Mouse (Mus musculus) testis, postnatal 10 days (tissue): Measurements from ENCODE around the gene Aktip.

Source experiments
- DNase-seq: peaks from one replicate; pipeline ENCODE4 v3.0.0; 2021; ENCODE audit warnings: low spot score

Aktip gene

GRCm38 (mm10) chr8:91190816-91191340, 8.9 kb downstream of the Aktip start:
- peak; percentile 78 for DNase-seq

- DNase-seq, result peak; percentile 23
Observed at GRCm38 (mm10) chr8:91188152-91188551, 11.6 kb downstream of the Aktip start.

- no peak for DNase-seq
Observed at GRCm38 (mm10) chr8:91186372-91186771, 13.4 kb downstream of the Aktip start.

GRCm38 (mm10) chr8:91177708-91178107, 22.1 kb downstream of the Aktip start:
- DNase-seq, result no peak

- no peak for DNase-seq
Observed at GRCm38 (mm10) chr8:91176176-91176575, 23.6 kb downstream of the Aktip start.

- DNase-seq, result no peak
Observed at GRCm38 (mm10) chr8:91171605-91172004, 28.2 kb downstream of the Aktip start.

GRCm38 (mm10) chr8:91170914-91171313, 28.9 kb downstream of the Aktip start:
- no peak for DNase-seq

GRCm38 (mm10) chr8:91170152-91170551, 29.6 kb downstream of the Aktip start:
- DNase-seq, result no peak

- no peak for DNase-seq
Observed at GRCm38 (mm10) chr8:91159959-91160800, 39.6 kb downstream of the Aktip start.

- DNase-seq, result no peak
Observed at GRCm38 (mm10) chr8:91158617-91159016, 41.2 kb downstream of the Aktip start.

- DNase-seq, result peak; percentile 67
Observed at GRCm38 (mm10) chr8:91154564-91154963, 45.2 kb downstream of the Aktip start.

- no peak for DNase-seq
Observed at GRCm38 (mm10) chr8:91153831-91154230, 45.9 kb downstream of the Aktip start.

- no peak for DNase-seq
Observed at GRCm38 (mm10) chr8:91151531-91151930, 48.2 kb downstream of the Aktip start.

GRCm38 (mm10) chr8:91149298-91149697, 50.5 kb downstream of the Aktip start:
- no peak for DNase-seq

- DNase-seq, result peak; percentile 50
Observed at GRCm38 (mm10) chr8:91148643-91149178, 51.1 kb downstream of the Aktip start.

GRCm38 (mm10) chr8:91147715-91148114, 52.1 kb downstream of the Aktip start:
- peak; percentile 55 for DNase-seq

GRCm38 (mm10) chr8:91140828-91141227, 58.9 kb downstream of the Aktip start:
- DNase-seq, result no peak

- DNase-seq, result no peak
Observed at GRCm38 (mm10) chr8:91135308-91136181, 64.2 kb downstream of the Aktip start.

- DNase-seq, result no peak
Observed at GRCm38 (mm10) chr8:91134659-91135058, 65.1 kb downstream of the Aktip start.

GRCm38 (mm10) chr8:91134070-91134475, 65.7 kb downstream of the Aktip start:
- DNase-seq, result peak; percentile 97

GRCm38 (mm10) chr8:91133441-91134069, 66.2 kb downstream of the Aktip start:
- DNase-seq, result no peak

- DNase-seq, result no peak
Observed at GRCm38 (mm10) chr8:91132731-91133130, 67.0 kb downstream of the Aktip start.
